ENCODE assay signal across 8 mouse cellular contexts in the genomic region with DNA sequence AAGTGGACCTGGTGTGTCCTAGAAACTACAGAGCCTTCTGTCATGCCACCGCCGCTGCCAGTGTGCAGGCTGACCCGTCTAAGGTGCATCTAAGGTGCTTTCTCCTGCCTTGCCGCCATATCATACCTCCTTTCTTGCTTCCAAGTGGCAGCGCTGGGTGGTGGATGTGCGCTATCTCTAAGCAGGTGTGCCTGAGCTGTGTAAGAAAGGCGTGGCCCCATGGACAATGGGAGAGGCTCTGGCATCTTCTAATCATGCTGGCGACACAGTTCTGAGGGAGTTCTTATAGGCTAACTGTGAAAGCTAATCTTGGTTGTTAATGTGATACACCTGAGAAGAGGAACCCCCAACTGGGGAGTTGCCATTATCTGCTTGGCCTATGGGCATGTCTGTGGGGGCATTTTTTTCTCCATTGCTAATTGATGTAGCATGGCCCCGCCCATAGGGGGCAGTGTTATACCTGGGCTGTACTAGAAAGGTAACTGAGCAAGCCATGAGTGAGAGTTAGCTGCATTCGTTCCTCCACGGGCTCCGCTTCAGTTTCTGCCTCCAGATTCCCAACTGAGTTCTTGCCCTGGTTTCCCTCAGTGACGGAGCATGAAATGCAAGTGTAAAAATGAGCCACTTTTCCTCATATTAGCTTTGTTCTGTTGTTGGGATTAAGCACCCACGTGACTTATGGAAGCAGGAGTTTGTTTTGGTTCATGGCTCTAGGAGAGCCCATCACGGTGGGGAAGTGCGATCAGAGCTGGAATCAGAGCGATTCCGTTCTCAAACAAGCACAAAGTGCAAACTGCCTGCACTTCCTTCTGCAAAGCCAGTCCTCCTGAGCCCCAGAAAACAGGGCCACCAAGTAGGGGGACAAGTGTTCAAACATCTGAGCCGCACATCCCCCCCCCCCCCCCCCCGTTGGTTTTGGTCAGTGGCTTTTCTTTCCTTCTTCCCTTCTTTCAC. TPM values are rescaled to one million over a fixed set of nuclear protein-coding genes. Genes with fewer than 3 reads are reported as not detected.
DNase-seq lines count a peak whose midpoint lies in the region; ATAC-seq lines count a peak whose summit lies in the region.

No protein-coding gene starts in this region.

- H3K27me3 ChIP-seq in hindbrain, embryonic 13.5 days = no peaks in the 10 kb centered on the region
- no peaks in the 10 kb centered on the region for H3K27me3 ChIP-seq in liver, embryonic 13.5 days

- ATAC-seq in hindbrain, embryonic 13.5 days (ENCODE audit: low FRiP score) = no peak
- peak; percentile 29; the same call in 1 of the 2 replicates for ATAC-seq in liver, embryonic 13.5 days (ENCODE audit: low read depth)
- peak; percentile 80 for ATAC-seq in neutrophil, adult 5-6 weeks (ENCODE audit: extremely low read depth, insufficient number of reproducible peaks, low FRiP score, poor library complexity, severe bottlenecking)

- no peak overlapping the region for H3K9ac ChIP-seq in hindbrain, embryonic 13.5 days
- no peak overlapping the region for H3K9ac ChIP-seq in liver, embryonic 13.5 days

- no peaks in the 10 kb centered on the region for H3K36me3 ChIP-seq in hindbrain, embryonic 13.5 days
- H3K36me3 ChIP-seq in liver, embryonic 13.5 days = no peaks in the 10 kb centered on the region

- no peak overlapping the region for H3K4me3 ChIP-seq in hindbrain, embryonic 13.5 days
- peak overlapping the region; percentile 12; the same call in 1 of the 2 replicates for H3K4me3 ChIP-seq in liver, embryonic 13.5 days (replicated peaks)

- no peaks in the 10 kb centered on the region for H3K4me1 ChIP-seq in hindbrain, embryonic 13.5 days (replicated peaks)
- H3K4me1 ChIP-seq in liver, embryonic 13.5 days (replicated peaks) = no peaks in the 10 kb centered on the region; the same call in 1 of the 2 replicates

- no peak overlapping the region for H3K27ac ChIP-seq in hindbrain, embryonic 13.5 days
- H3K27ac ChIP-seq in liver, embryonic 13.5 days = no peak overlapping the region

- WGBS in hindbrain, embryonic 13.5 days = 55% methylated on average over 20 of the region's 20 CpGs
- 44% methylated on average over 20 of the region's 20 CpGs for WGBS in liver, embryonic 13.5 days (ENCODE audit: insufficient replicate concordance)

- intact Hi-C loops in gastrocnemius, postnatal 36 days (cut with DNase I) = loop anchor here (1.0 to 5.0 kb wide), 2 partner anchors 74 to 277 kb away; no protein-coding TSS in a partner anchor
- intact Hi-C loops in left cerebral cortex, postnatal 25 days (cut with DNase I) = loop anchor here (5.0 kb wide), 1 partner anchor 281 kb away; no protein-coding TSS in a partner anchor

- peak; percentile 16 for DNase-seq in urinary bladder, postnatal 25 days (ENCODE audit: low spot score)
- no peak for DNase-seq in urinary bladder, adult 2 months (ENCODE audit: low spot score)
- DNase-seq in embryo, embryonic 9.5 days (ENCODE audit: extremely low spot score) = peak; percentile 50
- DNase-seq in liver, embryonic 13.5 days = no peak
- no peak for DNase-seq in gastrocnemius, postnatal 36 days
- no peak for DNase-seq in left cerebral cortex, postnatal 25 days (ENCODE audit: low spot score in 2 of 2)

- H3K9me3 ChIP-seq in hindbrain, embryonic 13.5 days = no peaks in the 10 kb centered on the region
- no peaks in the 10 kb centered on the region for H3K9me3 ChIP-seq in liver, embryonic 13.5 days (replicated peaks)

- H3K4me2 ChIP-seq in hindbrain, embryonic 13.5 days = 0 out of 2 replicates have a peak overlapping the region, but pooled peaks have one; percentile 16
- 0 out of 2 replicates have a peak overlapping the region, but pooled peaks have one; percentile 10 for H3K4me2 ChIP-seq in liver, embryonic 13.5 days

RNA-seq across cellular contexts. Expression of a gene that starts 31.2 kb away (rescaled TPM):
- 5.7 and 6.6 TPM in 2 replicates for polyA plus RNA-seq in urinary bladder, adult 2 months (2012; rRNA removed)
- polyA plus RNA-seq in hindbrain, embryonic 13.5 days (2015; fragmentation: Nextera tagmentation; extraction: Ambion mirVana) = 1.4 and 1.8 TPM in 2 replicates
- polyA plus RNA-seq in liver, embryonic 13.5 days (2015; fragmentation: Nextera tagmentation; extraction: Ambion mirVana) = 1.6 and 2.3 TPM in 2 replicates
- total RNA-seq in neutrophil, adult 5-6 weeks (2017) = 6.8 and 7.5 TPM in 2 replicates
- total RNA-seq in gastrocnemius, postnatal 36 days (2021) = 1 to 10 TPM in 1 of 2 experiments, under 1 TPM in 1; 0.99 to 1.8 TPM
- total RNA-seq in left cerebral cortex, postnatal 25 days (2021) = 10 to 100 TPM in 1 of 2 experiments, 1 to 10 TPM in 1; 9.9 to 10.2 TPM

Comparison
In these comparisons a context has a peak if more than half of its experiments do, and no peak if none do; other contexts are left out.
1. DNase-seq: peak in urinary bladder, postnatal 25 days (single experiment) and embryo, embryonic 9.5 days (single experiment); none in urinary bladder, adult 2 months (single experiment), liver, embryonic 13.5 days (single experiment), gastrocnemius, postnatal 36 days (0 of 2) and left cerebral cortex, postnatal 25 days (0 of 2).